Mouse (Mus musculus) B cell, adult 62 days (primary cell): Measurements from ENCODE around the gene Mrgprf. TPM values are rescaled to one million over a fixed set of nuclear protein-coding genes. Genes with fewer than 3 reads are reported as not detected.

ENCODE experiments used
- total RNA-seq: library from RNA; stranded (reverse); gene quantifications from 4 replicates; pipeline ENCODE4 v1.2.4, GENCODE M21; 2023

Mrgprf gene
- not detected in 4 replicates for total RNA-seq

DNA sequence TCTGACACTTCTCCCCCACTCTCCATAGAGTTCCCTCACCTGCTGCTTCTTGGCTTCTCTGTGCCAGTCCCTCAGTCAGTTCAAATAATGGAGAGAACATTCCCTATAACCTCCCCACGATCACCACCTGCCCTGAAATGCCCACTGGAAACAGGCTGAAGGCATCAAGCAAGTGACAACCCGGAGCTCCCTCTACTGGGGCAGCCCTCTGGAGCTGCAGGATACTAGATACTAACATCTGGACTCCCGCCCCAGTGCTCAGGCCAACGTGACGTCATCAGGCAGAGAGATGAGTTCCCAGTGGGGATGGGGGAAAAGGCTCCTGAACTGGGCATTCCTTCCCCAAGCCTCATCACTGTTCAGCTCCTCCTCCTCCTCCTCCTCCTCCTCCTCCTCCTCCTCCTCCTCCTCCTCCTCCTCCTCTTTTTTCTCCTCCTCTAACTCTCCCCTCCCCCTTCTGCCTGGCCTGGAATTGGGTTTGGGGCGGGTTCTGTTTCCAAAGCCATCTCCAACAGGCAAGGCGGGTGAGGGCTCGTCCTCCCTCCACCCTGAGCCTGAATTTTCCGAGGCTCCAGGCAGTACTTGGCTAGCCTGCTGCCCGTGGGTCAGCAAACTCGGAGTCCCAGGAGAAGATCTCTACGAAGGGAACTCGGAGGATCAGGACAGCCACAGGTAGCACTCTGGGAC is at the start of gene Mrgprf:
TSS of gene Mrgprf (plus strand) at position 508 of the 687 bp plus-strand sequence.

DNA sequence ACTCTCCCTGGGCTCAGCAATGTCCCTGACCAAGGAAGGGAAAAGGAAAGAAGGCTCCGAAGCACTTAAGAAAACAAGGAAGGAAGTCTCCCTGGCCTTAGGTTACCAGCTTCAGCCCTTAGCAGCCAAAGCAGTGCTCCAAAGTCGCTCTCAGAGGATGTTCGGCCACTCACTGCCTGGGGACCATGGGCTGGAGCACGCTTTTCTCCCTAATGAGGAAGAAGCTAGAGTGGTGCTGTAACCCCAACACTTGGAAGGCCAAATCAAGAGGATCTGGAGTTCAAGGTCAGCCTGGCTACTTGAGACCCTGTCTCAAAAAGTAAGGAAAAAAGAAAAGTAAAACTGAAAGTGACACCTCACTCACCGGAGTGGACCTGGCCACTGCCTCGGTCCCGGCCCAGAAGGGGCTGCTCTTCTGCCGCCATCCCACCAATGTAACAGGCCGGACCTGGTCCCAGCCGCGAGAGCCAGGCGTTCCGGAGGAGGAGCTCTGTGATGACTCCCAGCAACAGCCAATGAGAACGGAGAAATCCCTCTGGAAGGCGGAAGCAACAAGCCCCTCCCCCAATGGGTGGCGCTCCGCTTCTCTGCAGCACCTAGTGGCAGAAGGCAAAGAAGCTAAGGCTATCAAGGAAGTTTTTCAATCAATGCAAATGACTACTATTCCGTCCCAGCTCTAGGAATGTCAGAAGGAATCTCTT is 17.0 kb upstream of the Mrgprf start, which contains the start of gene Tpcn2:
TSS of gene Tpcn2 (minus strand) at position 525 of the 701 bp plus-strand sequence.

DNA sequence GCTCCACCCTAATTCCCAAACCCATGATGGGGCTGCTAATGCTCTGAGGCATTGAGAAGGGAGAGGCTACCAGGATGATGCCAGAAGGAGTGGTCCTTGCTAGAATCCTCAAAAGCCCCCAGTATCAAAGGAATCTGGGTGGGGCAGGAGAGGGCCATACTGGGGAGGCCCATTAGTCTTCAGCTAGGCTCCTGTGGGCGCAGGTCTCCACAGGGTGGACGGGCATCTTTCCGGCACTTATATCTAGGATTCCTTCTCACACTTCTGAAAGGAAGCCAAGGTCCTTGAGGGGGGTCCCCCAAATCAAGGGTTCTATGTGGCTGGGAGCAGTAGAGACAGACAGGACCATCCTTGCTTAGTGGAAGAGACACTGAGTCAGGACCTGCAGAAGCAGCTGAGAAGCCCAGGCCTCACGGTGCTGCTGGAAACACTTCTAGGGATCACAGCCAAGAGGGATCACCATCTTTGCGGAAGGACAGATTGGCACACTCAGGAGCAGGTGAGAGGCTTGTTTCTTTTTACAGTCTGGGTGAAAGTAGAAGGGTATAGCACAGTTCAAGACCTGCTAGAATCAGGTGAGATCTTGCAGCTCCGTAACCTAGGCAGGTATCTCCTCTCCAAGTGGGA is 14.3 kb downstream of the Mrgprf start, which contains the start of gene Mrgprd:
TSS of gene Mrgprd (plus strand) at position 51 of the 627 bp plus-strand sequence.

Other genes with a start within 250 kb of the Mrgprf start
- 1.2 to 3.0 TPM (median 1.4 TPM) in 4 replicates for gene 1810010D01Rik, start 92.7 kb upstream of the Mrgprf start, total RNA-seq
- 20.9 to 25.1 TPM (median 22.7 TPM) in 4 replicates for gene Tpcn2, start 16.8 kb upstream of the Mrgprf start, total RNA-seq
- not detected in 4 replicates for gene Mrgprd, start 14.0 kb downstream of the Mrgprf start, total RNA-seq